Mouse (Mus musculus) olfactory bulb, adult 2 months (tissue): ENCODE results near the gene Ncapd2. TPM values are rescaled to one million over a fixed set of nuclear protein-coding genes. Genes with fewer than 3 reads are reported as not detected.

Source experiments
- H3K27ac ChIP-seq: fragments of 200-500 bp; 2 replicates; pipeline ENCODE4 v1.5.1; 2012; ENCODE audit warnings: low read depth, low read length; ENCODE audit not compliant: insufficient read depth
- H3K4me1 ChIP-seq: fragments of 200-500 bp; 2 replicates; pipeline ENCODE4 v1.6.1; 2012; ENCODE audit warnings: low read length; ENCODE audit not compliant: control insufficient read depth, insufficient read depth
- H3K4me3 ChIP-seq: fragments of 200-500 bp; 2 replicates; pipeline ENCODE4 v1.5.1; 2012; ENCODE audit warnings: mild to moderate bottlenecking, low read depth, low read length, moderate library complexity; ENCODE audit not compliant: insufficient read depth
- CTCF ChIP-seq: fragments of 200-500 bp; IDR thresholded peaks from 2 replicates; pipeline ENCODE4 v1.5.1; 2012; ENCODE audit warnings: low read depth, mild to moderate bottlenecking, low read length, moderate library complexity; ENCODE audit not compliant: insufficient read depth
- POLR2A ChIP-seq: fragments of 200-500 bp; IDR thresholded peaks from 2 replicates; pipeline ENCODE4 v1.6.1; 2012; ENCODE audit warnings: mild to moderate bottlenecking, low read depth, low read length, moderate library complexity; ENCODE audit not compliant: insufficient read depth
- WGBS: fragments of 180-500 bp; shearing (Covaris S2); methylation state at CpG from one replicate; pipeline ENCODE4 v1.1.7; 2018; 5-methylcytosine and 5-hydroxymethylcytosine counted together
- polyA plus RNA-seq: library from polyadenylated mRNA; stranded (reverse); fragments of >200 nt; gene quantifications from 2 replicates; pipeline ENCODE4 v1.2.4, GENCODE M21; 2012; ENCODE audit warnings: low replicate concordance; ENCODE audit not compliant: missing spikeins, insufficient read depth, insufficient read length

Gene Ncapd2
- polyA plus RNA-seq, 1 experiment: not detected

GRCm38 (mm10) chr6:125145479-125145951 lies 46.0 kb downstream of the Ncapd2 start:
- peak overlapping the region; percentile 79 for H3K27ac ChIP-seq
- peak overlapping the region; percentile 70 for H3K4me3 ChIP-seq
- H3K4me1 ChIP-seq: peaks cover 36% of the 10 kb centered on the region
- under 1% methylated on average over 35 of the region's 35 CpGs for WGBS
- TF ChIP-seq POLR2A: no peak
- 0 out of 2 replicates have a peak, but pooled peaks have one; percentile 6 for TF ChIP-seq CTCF

GRCm38 (mm10) chr6:125145001-125145400 lies 46.5 kb downstream of the Ncapd2 start, which contains the start of gene Iffo1:
Gene Iffo1 (plus strand): TSS chr6:125145241.
- WGBS: 0% methylated on average over 16 of the region's 16 CpGs
- TF ChIP-seq CTCF (0 out of 2 replicates have a peak, but pooled peaks have one; percentile 4), POLR2A (peak; percentile 87)
- peak within 1 kb of the TSS; percentile 79 for H3K27ac ChIP-seq
- peak within 1 kb of the TSS; percentile 70 for H3K4me3 ChIP-seq
- H3K4me1 ChIP-seq: peaks cover 36% of the 10 kb centered on the region

- Histone ChIP-seq H3K4me1 (peaks cover 26% of the 10 kb centered on the region), H3K4me3 (no peak overlapping the region), H3K27ac (no peak overlapping the region)
- WGBS: 86% methylated on average over 9 of the region's 9 CpGs
- TF ChIP-seq POLR2A (no peak), CTCF (no peak)
These were observed 47.6 kb downstream of the Ncapd2 start for GRCm38 (mm10) chr6:125143904-125144303.

GRCm38 (mm10) chr6:125143128-125143527 lies 48.4 kb downstream of the Ncapd2 start:
- Histone ChIP-seq H3K4me1 (peaks cover 18% of the 10 kb centered on the region), H3K27ac (no peak overlapping the region), H3K4me3 (no peak overlapping the region)
- TF ChIP-seq CTCF (no peak), POLR2A (no peak)
- WGBS: 73% methylated on average over 3 of the region's 3 CpGs

GRCm38 (mm10) chr6:125142436-125142835 lies 49.1 kb downstream of the Ncapd2 start:
- Histone ChIP-seq H3K27ac (no peak overlapping the region), H3K4me1 (peaks cover 16% of the 10 kb centered on the region), H3K4me3 (no peak overlapping the region)
- no peak for TF ChIP-seq POLR2A
- no peak for TF ChIP-seq CTCF
- WGBS: 92% methylated on average over 8 of the region's 8 CpGs

GRCm38 (mm10) chr6:125139747-125140146 lies 51.8 kb downstream of the Ncapd2 start:
- TF ChIP-seq POLR2A: no peak
- no peak for TF ChIP-seq CTCF
- Histone ChIP-seq H3K4me3 (no peak overlapping the region), H3K27ac (no peak overlapping the region), H3K4me1 (peaks cover 4% of the 10 kb centered on the region; the same call in 1 of the 2 replicates)
- WGBS: 92% methylated on average over 7 of the region's 7 CpGs

- TF ChIP-seq CTCF (no peak), POLR2A (no peak)
- H3K4me1 ChIP-seq: peaks cover 7% of the 10 kb centered on the region; the same call in 1 of the 2 replicates
- H3K4me3 ChIP-seq: no peak overlapping the region
- 82% methylated on average over 19 of the region's 19 CpGs for WGBS
- no peak overlapping the region for H3K27ac ChIP-seq
These were observed 54.4 kb downstream of the Ncapd2 start for GRCm38 (mm10) chr6:125137002-125137671.

GRCm38 (mm10) chr6:125132470-125132869 lies 59.0 kb downstream of the Ncapd2 start:
- 7% methylated on average over 11 of the region's 11 CpGs for WGBS
- H3K4me1 ChIP-seq: peaks cover 5% of the 10 kb centered on the region; the same call in 1 of the 2 replicates
- no peak overlapping the region for H3K27ac ChIP-seq
- peak overlapping the region; percentile 75 for H3K4me3 ChIP-seq
- TF ChIP-seq POLR2A: no peak
- no peak for TF ChIP-seq CTCF

- H3K4me1 ChIP-seq: 0 out of 2 replicates have a peak, but pooled peaks cover 4% of the 10 kb centered on the region
- WGBS: under 1% methylated on average over 66 of the region's 66 CpGs
- no peak within 1 kb of the TSS; the same call in 1 of the 2 replicates for H3K27ac ChIP-seq
- TF ChIP-seq POLR2A: peak; percentile 91
- no peak for TF ChIP-seq CTCF
- peak within 1 kb of the TSS; percentile 75 for H3K4me3 ChIP-seq
These were observed 60.0 kb downstream of the Ncapd2 start, which contains the start of gene Nop2 for GRCm38 (mm10) chr6:125131302-125132156. Gene Nop2 (plus strand): TSS chr6:125131909.
